Mouse (Mus musculus): Measurements from ENCODE around the gene En1.

DNA sequence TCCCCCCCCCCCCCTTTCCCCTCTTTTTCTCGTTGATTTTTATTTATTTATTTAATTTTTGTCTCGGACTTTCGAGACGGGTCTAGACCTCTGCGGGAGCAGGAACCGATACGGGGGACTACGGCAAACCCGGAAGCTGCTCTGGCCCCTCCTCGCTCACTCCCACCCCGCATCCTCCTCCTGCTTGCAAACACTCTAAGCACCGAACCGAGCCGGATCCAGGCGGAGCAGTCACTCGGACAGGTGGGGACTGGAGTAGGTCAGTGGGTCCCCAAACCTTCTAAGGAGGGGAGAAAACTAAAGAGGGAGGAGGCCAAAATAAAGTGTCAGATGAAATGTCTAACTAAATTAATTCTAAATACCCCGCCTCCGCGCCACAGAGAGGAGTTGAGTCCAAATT, 5.4 kb upstream of the En1 start:
- no peak for TF ChIP-seq POLR2AphosphoS2 (IDR thresholded peaks at IDR 0.05; ENCODE audit: low read length)
- TF ChIP-seq TBP (IDR thresholded peaks at IDR 0.05; ENCODE audit: low read depth, low read length): no peak
- no peak for TF ChIP-seq CTCF (IDR thresholded peaks at IDR 0.05 in 2 of 3, conservative IDR thresholded peaks at IDR 0.05 in 1 of 3; ENCODE audit: control insufficient read depth in 1 of 3, insufficient read depth in 1 of 3, low read depth in 2 of 3, low read length in 3 of 3, poor library complexity in 1 of 3, severe bottlenecking in 1 of 3)
- TF ChIP-seq GABPA (IDR thresholded peaks at IDR 0.05; ENCODE audit: low read depth, low read length): no peak
- TF ChIP-seq POLR2A (IDR thresholded peaks at IDR 0.05; ENCODE audit: control insufficient read depth in 1 of 2, insufficient read depth in 1 of 2, low read depth in 1 of 2, low read length in 2 of 2, poor library complexity in 1 of 2): no peak
- TF ChIP-seq EP300 (IDR thresholded peaks at IDR 0.05; ENCODE audit: low read depth in 1 of 2, low read length in 2 of 2): no peak
- TF ChIP-seq USF1 (IDR thresholded peaks at IDR 0.05; ENCODE audit: low read depth, low read length): no peak
- TF ChIP-seq TAL1 (IDR thresholded peaks at IDR 0.05; ENCODE audit: low read length): no peak
- no peak for TF ChIP-seq GATA1 (IDR thresholded peaks at IDR 0.05; ENCODE audit: low read depth, low read length)
- TF ChIP-seq ZC3H11A (IDR thresholded peaks at IDR 0.05; ENCODE audit: low read depth, low read length): no peak
- no peak for TF ChIP-seq ZKSCAN1 (IDR thresholded peaks at IDR 0.05; ENCODE audit: low read depth, low read length)
- TF ChIP-seq KAT2A (conservative IDR thresholded peaks at IDR 0.05; ENCODE audit: low read depth, low read length): no peak
- TF ChIP-seq MAX (IDR thresholded peaks at IDR 0.05; ENCODE audit: low read length): no peak
- TF ChIP-seq BHLHE40 (IDR thresholded peaks at IDR 0.05; ENCODE audit: borderline replicate concordance, low read depth, low read length): no peak
